ENCODE assay signal across 23 mouse cellular contexts in the genomic region with DNA sequence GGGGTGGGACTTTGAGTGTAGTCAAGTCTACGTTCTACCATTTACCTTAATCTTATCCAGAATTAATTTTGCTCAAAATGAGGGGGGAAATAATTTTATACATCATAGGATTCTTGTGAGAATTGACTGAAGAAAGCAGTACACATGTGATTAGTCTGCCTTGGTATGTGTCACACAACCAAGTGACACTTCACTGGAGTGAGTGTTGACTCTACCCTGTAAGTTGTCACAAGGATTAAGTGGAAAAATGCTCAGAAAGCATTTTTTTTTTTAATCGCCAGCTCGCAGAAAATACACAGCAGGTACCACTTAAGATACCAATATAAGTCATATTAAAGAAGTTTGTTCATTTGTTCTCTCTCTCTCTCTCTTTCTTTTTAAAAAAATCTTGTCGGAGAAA. TPM values are rescaled to one million over a fixed set of nuclear protein-coding genes. Genes with fewer than 3 reads are reported as not detected.
DNase-seq lines count a peak whose midpoint lies in the region; ATAC-seq and TF ChIP-seq lines count a peak whose summit lies in the region.
"Had no signal": no experiment of that assay in that cellular context is flagged by ENCODE, and none has a peak within 500 bp of the region (broad histone marks: within the 10 kb centered on the region; RNA-seq: fewer than 3 reads in every experiment).

No protein-coding gene starts in this region.

- H3K36me3 ChIP-seq in lung, postnatal 0 days (ENCODE audit: insufficient read depth, low read length), result no peaks in the 10 kb centered on the region
- H3K36me3 ChIP-seq: G1E had no signal

- no peaks in the 10 kb centered on the region for H3K9me3 ChIP-seq in lung, postnatal 0 days (ENCODE audit: low read length)

- H3K4me3 ChIP-seq in lung, postnatal 0 days (ENCODE audit: low read depth, low read length), result no peak overlapping the region
- H3K4me3 ChIP-seq in lung, adult 2 months (replicated peaks; ENCODE audit: extremely low read depth, low read depth, low read length), result no peak overlapping the region

- ATAC-seq in lung, postnatal 0 days, result peak; percentile 55
- ATAC-seq: activated CD4-positive, CD25-positive, alpha-beta regulatory T cell, adult 4 months; CD4-positive, CD25-positive, alpha-beta regulatory T cell, adult 4 months; Patski had no signal

- peak; percentile 84 for TF ChIP-seq EP300 in lung, postnatal 0 days (IDR thresholded peaks at IDR 0.05)

- TF ChIP-seq POLR2A in lung, adult 2 months (IDR thresholded peaks at IDR 0.05; ENCODE audit: borderline replicate concordance, extremely low read depth, low read depth, low read length), result no peak

- H3K27ac ChIP-seq in lung, postnatal 0 days (ENCODE audit: low read length), result no peak overlapping the region

- H3K27me3 ChIP-seq in lung, postnatal 0 days (replicated peaks; ENCODE audit: insufficient read depth, low read length), result no peaks in the 10 kb centered on the region
- H3K27me3 ChIP-seq: CH12.LX, Patski had no signal

- H3K9ac ChIP-seq in lung, postnatal 0 days (replicated peaks; ENCODE audit: low read depth), result no peak overlapping the region

- H3K4me2 ChIP-seq in lung, postnatal 0 days (replicated peaks; ENCODE audit: low read depth, low read length), result peak overlapping the region; percentile 25; the same call in 1 of the 2 replicates

- no peaks in the 10 kb centered on the region for H3K4me1 ChIP-seq in lung, postnatal 0 days (ENCODE audit: insufficient read depth, low read depth, low read length)
- H3K4me1 ChIP-seq in lung, adult 2 months (ENCODE audit: control insufficient read depth, insufficient read depth, low read length), result no peaks in the 10 kb centered on the region

- peak; percentile 70 for DNase-seq in lung, postnatal 0 days (ENCODE audit: low spot score)
- DNase-seq in lung, postnatal 14 days, result no peak
- peak; percentile 10 for DNase-seq in lung, postnatal 10 days
- DNase-seq in lung, postnatal 4 days, result no peak
- peak; percentile 18 for DNase-seq in lung, postnatal 25 days (ENCODE audit: low spot score)
- DNase-seq in lung, adult 2 months, result no peak
- DNase-seq in lung, postnatal 36 days, result peak; percentile 49
- no peak for DNase-seq in c-Kit-positive CD71-positive TER-119-positive erythroid progenitor cells, embryonic 14.5 days (ENCODE audit: low spot score)
- DNase-seq: adrenal gland, adult 2 months; adrenal gland, adult 8-10 months; adrenal gland, postnatal 10 days; adrenal gland, postnatal 14 days; adrenal gland, postnatal 25 days; adrenal gland, postnatal 36 days; B cell, adult 2 months; cerebellum, adult 11 months; cerebellum, adult 11-12 months; cerebellum, adult 18-20 months had no signal

- 47% methylated on average over 4 of the region's 4 CpGs for WGBS in lung, postnatal 0 days
- 56% methylated on average over 4 of the region's 4 CpGs for WGBS in lung, adult 2 months

- no peak for TF ChIP-seq CTCF in lung, postnatal 0 days (IDR thresholded peaks at IDR 0.05)
- TF ChIP-seq CTCF in lung, adult 2 months (IDR thresholded peaks at IDR 0.05; ENCODE audit: insufficient read depth, low read length), result no peak

RNA-seq across cellular contexts. Expression of a gene that starts 3.9 kb away (rescaled TPM):
- polyA plus RNA-seq in lung, postnatal 0 days (2015; fragmentation: Nextera tagmentation; extraction: Ambion mirVana), result 24.1 and 27.6 TPM in 2 replicates
- polyA plus RNA-seq in lung, adult 2 months (2012; rRNA removed), result 11.7 and 19.0 TPM in 2 replicates
- polyA plus RNA-seq: G1E had no signal

RNA-seq across cellular contexts. Expression of a gene that starts 27.2 kb away (rescaled TPM):
- 26.1 and 27.1 TPM in 2 replicates for polyA plus RNA-seq in lung, postnatal 0 days (2015; fragmentation: Nextera tagmentation; extraction: Ambion mirVana)
- polyA plus RNA-seq in lung, adult 2 months (2012; rRNA removed), result 4.7 and 6.1 TPM in 2 replicates
- polyA plus RNA-seq: G1E had no signal

Comparison
In these comparisons a context has a peak if more than half of its experiments do, and no peak if none do; other contexts are left out.
1. DNase-seq: peak in lung, postnatal 0 days (single experiment), lung, postnatal 10 days (single experiment), lung, postnatal 25 days (single experiment) and lung, postnatal 36 days (single experiment); none in lung, postnatal 14 days (single experiment), lung, postnatal 4 days (0 of 2), lung, adult 2 months (single experiment) and c-Kit-positive CD71-positive TER-119-positive erythroid progenitor cells, embryonic 14.5 days (single experiment).